Mouse (Mus musculus): Measurements from ENCODE around the gene Adprm. TPM values are rescaled to one million over a fixed set of nuclear protein-coding genes. Genes with fewer than 3 reads are reported as not detected.
"Not testable (repeated sequence)": the region's sequence is repeated elsewhere in the genome, so short reads cannot be mapped to it uniquely, and the experiment has no call there.

Gene Adprm
- total RNA-seq, 2 experiments from 2014 or later, result 6.8 to 9.9 TPM

DNA sequence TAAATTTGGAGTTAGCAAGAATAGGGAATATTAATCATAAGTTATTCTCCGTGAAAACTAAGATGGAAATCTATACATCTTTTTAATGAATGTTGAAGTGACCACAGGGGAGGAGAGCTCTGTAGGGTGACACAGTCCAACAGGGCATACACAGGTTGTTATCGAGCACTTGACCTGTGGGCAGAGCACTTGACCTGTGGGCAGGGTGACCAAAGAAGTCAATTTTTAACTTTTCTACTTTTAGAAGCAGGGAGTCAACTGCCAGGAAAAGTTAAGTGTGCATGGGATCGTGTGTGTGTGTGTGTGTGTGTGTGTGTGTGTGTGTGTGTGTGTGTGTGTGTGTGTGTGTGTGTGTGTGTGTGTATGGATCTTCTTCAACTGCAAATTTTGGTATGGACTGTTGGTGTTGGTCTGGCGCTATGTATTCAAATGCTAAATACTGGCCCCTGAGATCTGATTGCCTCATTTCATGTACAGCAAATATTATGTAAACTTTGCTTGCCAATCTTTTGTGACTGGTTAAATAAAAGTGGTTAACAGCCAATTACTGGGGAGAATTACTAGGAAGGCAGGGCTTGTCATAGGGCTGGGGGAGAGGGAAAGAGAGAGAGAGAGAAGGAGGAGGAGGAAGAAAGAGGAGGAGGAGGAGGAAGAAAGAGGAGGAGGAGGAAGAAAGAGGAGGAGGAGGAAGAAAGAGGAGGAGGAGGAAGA is 17.5 kb downstream of the Adprm start:
- no peak for DNase-seq
- intact Hi-C loops (cut with DNase I), result no loop called here
- TF ChIP-seq CTCF (IDR thresholded peaks at IDR 0.05), result no peak
- no peak overlapping the region for H3K4me3 ChIP-seq
- H3K27ac ChIP-seq, result no peak overlapping the region

GRCm38 (mm10) chr11:67031603-67031915 is 20.8 kb downstream of the Adprm start:
- no peak for TF ChIP-seq CTCF (IDR thresholded peaks at IDR 0.05)
- Histone ChIP-seq H3K27ac (no peak overlapping the region), H3K4me3 (no peak overlapping the region)
- no peak for DNase-seq
- intact Hi-C loops (cut with DNase I), result no loop called here

DNA sequence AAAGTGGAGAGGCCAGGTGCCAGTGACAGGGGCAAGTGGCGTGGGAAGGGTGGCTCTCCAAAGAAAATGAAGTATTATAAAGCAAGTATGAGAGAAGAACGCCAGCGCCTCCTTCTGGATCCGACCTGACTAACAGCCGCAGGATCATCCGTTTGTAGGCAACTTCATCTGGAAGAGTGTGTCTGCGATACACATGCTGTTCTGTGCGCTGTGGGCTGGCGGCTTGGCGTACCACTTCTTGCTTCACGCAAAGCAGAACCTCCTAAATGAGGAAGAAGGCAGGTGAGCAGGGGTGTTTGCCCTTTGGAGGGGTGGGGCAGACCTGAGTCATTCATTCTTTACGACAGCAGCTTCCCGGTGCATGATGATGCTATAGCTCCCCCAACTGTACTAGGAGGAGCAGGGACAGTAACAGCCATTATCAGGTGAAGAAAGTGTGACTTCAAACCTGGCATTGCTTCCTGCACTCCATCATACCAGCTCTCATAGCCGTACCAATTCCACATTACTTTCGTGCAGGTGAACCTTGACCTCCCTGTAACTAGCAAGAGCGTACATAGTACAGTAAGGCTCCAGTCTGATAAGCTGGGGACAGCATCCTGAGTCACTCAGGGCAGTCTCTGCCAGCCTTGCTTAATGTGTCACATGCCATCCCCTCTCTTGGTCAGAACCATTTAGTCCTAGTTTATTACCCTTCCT is 21.3 kb downstream of the Adprm start:
- Histone ChIP-seq H3K4me3 (no peak overlapping the region), H3K27ac (no peak overlapping the region)
- TF ChIP-seq CTCF (IDR thresholded peaks at IDR 0.05), result no peak
- intact Hi-C loops (cut with DNase I), result no loop called here
- DNase-seq, result no peak

DNA sequence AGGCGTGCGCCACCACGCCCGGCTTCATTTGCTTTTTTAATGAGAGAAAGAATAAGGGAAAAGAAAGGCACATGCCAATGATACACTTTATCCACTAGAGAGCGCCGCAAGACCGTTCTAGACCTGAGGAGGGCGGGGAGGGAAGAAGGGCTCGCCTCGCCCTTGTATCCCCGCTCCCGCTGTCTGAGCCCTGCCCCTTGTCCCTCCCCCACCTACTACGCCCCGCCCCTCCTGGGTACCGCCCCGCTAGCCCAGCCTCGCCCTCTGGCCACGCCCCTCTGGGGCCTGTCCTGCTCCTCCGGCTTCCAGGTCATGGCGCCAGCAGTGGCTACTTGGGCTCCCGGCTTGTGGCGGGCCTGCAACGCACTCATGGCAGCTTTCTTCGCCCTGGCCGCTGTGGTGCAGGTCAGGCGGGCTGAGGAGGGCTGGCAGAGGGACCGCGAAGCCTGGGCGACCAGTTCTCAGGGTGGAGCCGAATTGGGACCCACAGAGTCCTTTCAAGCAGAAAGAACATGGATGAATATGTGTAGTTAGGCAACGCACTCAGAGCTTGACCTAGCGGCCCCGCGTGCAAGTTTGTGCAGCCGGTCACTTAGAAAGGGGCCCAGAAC is 27.4 kb downstream of the Adprm start, which contains the start of gene Tmem220:
TSS of gene Tmem220 (plus strand) at position 288 of the 611 bp plus-strand sequence.
- peak within 1 kb of the TSS; percentile 82 for H3K4me3 ChIP-seq
- intact Hi-C loops (cut with DNase I), result loop anchor here (1.0 to 5.0 kb wide), 4 partner anchors 27 to 77 kb away; partner anchors contain the start of genes Adprm and Sco1
- H3K27ac ChIP-seq, result peak within 1 kb of the TSS; percentile 86
- DNase-seq, result peak; percentile 97
- TF ChIP-seq CTCF (IDR thresholded peaks at IDR 0.05), result peak; percentile 92

GRCm38 (mm10) chr11:67023802-67024340 is 28.5 kb downstream of the Adprm start:
- H3K4me3 ChIP-seq, result no peak overlapping the region
- DNase-seq, result no peak
- intact Hi-C loops (cut with DNase I), result loop anchor here (1.0 to 5.0 kb wide), 2 partner anchors 56 to 78 kb away; no protein-coding TSS in a partner anchor
- TF ChIP-seq CTCF (IDR thresholded peaks at IDR 0.05), result no peak
- H3K27ac ChIP-seq, result no peak overlapping the region

- not testable (repeated sequence) for DNase-seq, H3K4me3 ChIP-seq, H3K27ac ChIP-seq
- intact Hi-C loops (cut with DNase I), result loop anchor here (5.0 kb wide), 1 partner anchor 79 kb away; no protein-coding TSS in a partner anchor
These were observed 29.2 kb downstream of the Adprm start for GRCm38 (mm10) chr11:67023191-67023590.

- intact Hi-C loops (cut with DNase I), result loop anchor here (5.0 kb wide), 1 partner anchor 80 kb away; no protein-coding TSS in a partner anchor
- peak; percentile 64 for TF ChIP-seq CTCF (IDR thresholded peaks at IDR 0.05)
- no peak overlapping the region for H3K4me3 ChIP-seq
- no peak overlapping the region for H3K27ac ChIP-seq
- no peak for DNase-seq
These were observed 29.9 kb downstream of the Adprm start for GRCm38 (mm10) chr11:67022354-67023115.

DNA sequence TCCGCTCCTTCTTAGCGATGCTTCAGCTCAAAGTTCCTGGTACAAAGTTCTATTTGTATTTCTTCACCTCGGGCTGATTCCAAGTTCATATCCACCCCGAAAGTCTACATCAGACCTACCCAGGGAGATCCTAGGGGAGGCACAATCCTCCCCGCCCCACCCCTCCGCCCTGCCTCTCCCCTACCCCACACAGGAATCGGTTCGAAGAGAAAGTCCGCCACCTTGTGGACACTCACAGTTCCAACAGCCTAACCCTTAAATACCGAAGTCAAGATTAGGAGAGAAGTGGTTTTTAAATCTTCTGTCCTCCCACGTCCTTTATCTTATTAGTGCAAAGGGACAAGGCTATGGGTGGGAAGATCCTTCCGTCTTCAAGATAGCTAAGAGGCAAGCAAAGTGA is 31.4 kb downstream of the Adprm start:
- intact Hi-C loops (cut with DNase I), result loop anchor here (2.0 to 5.0 kb wide), 2 partner anchors 81 to 116 kb away; no protein-coding TSS in a partner anchor
- H3K4me3 ChIP-seq, result peak overlapping the region; percentile 48
- peak; percentile 75 for TF ChIP-seq CTCF (IDR thresholded peaks at IDR 0.05)
- peak; percentile 77 for DNase-seq
- H3K27ac ChIP-seq, result no peak overlapping the region

- intact Hi-C loops (cut with DNase I), result loop anchor here (2.0 to 5.0 kb wide), 2 partner anchors 82 to 115 kb away; no protein-coding TSS in a partner anchor
- H3K4me3 ChIP-seq, result no peak overlapping the region
- H3K27ac ChIP-seq, result peak overlapping the region; percentile 43; the same call in 1 of the 2 replicates
- no peak for TF ChIP-seq CTCF (IDR thresholded peaks at IDR 0.05)
- no peak for DNase-seq
These were observed 32.5 kb downstream of the Adprm start for GRCm38 (mm10) chr11:67019711-67020475.

- TF ChIP-seq CTCF (IDR thresholded peaks at IDR 0.05), result no peak
- DNase-seq, result peak; percentile 52
- intact Hi-C loops (cut with DNase I), result no loop called here
- H3K27ac ChIP-seq, result 0 out of 2 replicates have a peak overlapping the region, but pooled peaks have one; percentile 28
- no peak overlapping the region for H3K4me3 ChIP-seq
These were observed 34.4 kb downstream of the Adprm start for GRCm38 (mm10) chr11:67017801-67018591.

Measured in gastrocnemius, adult 2 months (tissue).